Mouse (Mus musculus) liver, embryonic 11.5 days (tissue): Measurements from ENCODE around the gene Cabp1. TPM values are rescaled to one million over a fixed set of nuclear protein-coding genes. Genes with fewer than 3 reads are reported as not detected.

ENCODE experiments used
- ATAC-seq: fragments of 200-750 bp; cut with Nextera tagmentation; replicated peaks from 2 replicates; pipeline ENCODE4 v1.8.0; 2017; ENCODE audit warnings: moderate number of reproducible peaks, mild to moderate bottlenecking, moderate TSS enrichment, moderate library complexity; ENCODE audit not compliant: low FRiP score
- DNase-seq: peaks from one replicate; pipeline ENCODE4 v3.0.0-alpha.2; 2017; ENCODE audit warnings: low spot score
- H3K27ac ChIP-seq: fragments of 300-500 bp; sonication (generic); 2 replicates; pipeline ENCODE4 v1.5.1; 2014; ENCODE audit warnings: mild to moderate bottlenecking, low read depth, low read length, control low read depth
- H3K27me3 ChIP-seq: fragments of 300-500 bp; sonication (generic); replicated peaks from 2 replicates; pipeline ENCODE4 v1.6.1; 2014; ENCODE audit warnings: low read length, mixed read lengths; ENCODE audit not compliant: control insufficient read depth, insufficient read depth
- H3K36me3 ChIP-seq: fragments of 300-500 bp; sonication (generic); 2 replicates; pipeline ENCODE4 v1.6.1; 2014; ENCODE audit warnings: mild to moderate bottlenecking, low read length, moderate library complexity, mixed read lengths; ENCODE audit not compliant: control insufficient read depth, insufficient read depth
- H3K4me1 ChIP-seq: fragments of 300-500 bp; sonication (generic); replicated peaks from 2 replicates; pipeline ENCODE4 v1.6.1; 2014; ENCODE audit warnings: low read length, mixed read lengths; ENCODE audit not compliant: control insufficient read depth, insufficient read depth
- H3K4me2 ChIP-seq: fragments of 300-500 bp; sonication (generic); 2 replicates; pipeline ENCODE4 v1.6.1; 2014; ENCODE audit warnings: mild to moderate bottlenecking, control low read depth, moderate library complexity
- H3K4me3 ChIP-seq: fragments of 300-500 bp; sonication (generic); 2 replicates; pipeline ENCODE4 v1.5.1; 2014; ENCODE audit warnings: low read depth, low read length, control low read depth
- H3K9ac ChIP-seq: fragments of 300-500 bp; sonication (generic); 2 replicates; pipeline ENCODE4 v1.6.1; 2014; ENCODE audit warnings: low read depth, low read length, control low read depth
- H3K9me3 ChIP-seq: fragments of 300-500 bp; sonication (generic); 2 replicates; pipeline ENCODE4 v1.6.1; 2016; ENCODE audit warnings: low read length, inconsistent platforms, mixed read lengths; ENCODE audit not compliant: control insufficient read depth
- WGBS: fragments of 180-500 bp; shearing (Covaris S2); extraction: QIAGEN DNeasy Blood & Tissue Kit; methylation state at CpG from one replicate; pipeline ENCODE4 v1.1.7; 2014; 5-methylcytosine and 5-hydroxymethylcytosine counted together
- polyA plus RNA-seq: library from polyadenylated mRNA; unstranded; fragments of >200 nt; fragmentation: Nextera tagmentation; extraction: Ambion mirVana; gene quantifications from 2 replicates; pipeline ENCODE4 v1.2.1, GENCODE M21; 2014

The Cabp1 gene
- polyA plus RNA-seq, 1 experiment from 2014 or later = 0.89 TPM

DNA sequence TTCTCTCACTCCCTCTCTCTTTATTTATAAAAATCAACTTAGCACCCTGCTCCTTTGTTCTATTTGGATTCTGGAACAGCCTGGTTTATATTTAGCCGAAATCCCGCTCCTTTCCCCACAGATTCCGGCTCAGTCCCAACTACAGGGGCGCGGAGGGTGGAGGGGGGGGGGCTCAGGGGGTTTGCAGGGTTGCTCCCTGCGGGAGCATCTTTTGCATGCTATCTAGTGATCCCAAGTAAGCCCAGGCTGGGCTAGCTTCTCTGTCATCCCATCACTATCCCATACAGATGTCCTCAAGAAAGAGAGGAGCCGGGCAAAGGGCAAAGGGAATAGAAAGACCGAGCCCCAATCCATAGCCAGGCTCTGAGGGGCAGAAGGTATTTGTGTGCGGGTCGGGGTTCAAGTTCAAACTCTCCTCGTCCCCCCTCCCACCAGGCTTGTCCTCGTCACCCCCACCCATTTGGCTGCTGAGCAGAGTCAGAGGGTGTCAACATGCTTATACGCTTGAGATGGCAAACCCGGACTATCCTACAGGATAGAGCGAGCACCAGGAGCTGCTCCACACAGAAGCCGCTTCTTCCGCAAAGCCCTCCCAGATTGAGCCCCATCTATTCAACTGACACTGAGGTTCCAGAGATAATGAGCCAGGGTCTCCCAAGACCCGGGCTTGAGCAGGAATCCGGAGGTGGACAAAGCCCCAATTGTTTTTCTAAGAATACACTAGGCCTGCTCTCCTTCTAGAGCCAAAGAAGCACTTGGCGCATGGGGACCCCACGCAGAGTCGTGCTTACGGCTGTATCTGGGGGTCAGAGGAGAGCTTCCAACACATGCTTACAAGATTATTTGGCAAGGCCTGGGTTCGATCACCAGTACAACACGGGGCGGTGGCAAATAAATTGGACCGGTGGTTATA is 21.3 kb upstream of the Cabp1 start:
- no peak overlapping the region for H3K27ac ChIP-seq
- no peak for ATAC-seq
- H3K9ac ChIP-seq = no peak overlapping the region
- H3K36me3 ChIP-seq = no peaks in the 10 kb centered on the region; the same call in 1 of the 2 replicates
- peak overlapping the region; percentile 52 for H3K4me2 ChIP-seq
- H3K27me3 ChIP-seq = peaks cover 39% of the 10 kb centered on the region
- peak overlapping the region; percentile 26; the same call in 1 of the 2 replicates for H3K4me3 ChIP-seq
- DNase-seq = no peak
- H3K9me3 ChIP-seq = no peaks in the 10 kb centered on the region
- H3K4me1 ChIP-seq = no peaks in the 10 kb centered on the region
- WGBS = 26% methylated on average over 27 of the region's 27 CpGs

- Histone ChIP-seq H3K36me3 (no peaks in the 10 kb centered on the region), H3K4me1 (no peaks in the 10 kb centered on the region), H3K4me2 (peak overlapping the region; percentile 52), H3K4me3 (peak overlapping the region; percentile 26), H3K27me3 (peaks cover 33% of the 10 kb centered on the region), H3K9me3 (no peaks in the 10 kb centered on the region), H3K9ac (0 out of 2 replicates have a peak overlapping the region, but pooled peaks have one; percentile 15), H3K27ac (no peak overlapping the region)
- WGBS = 1% methylated on average over 17 of the region's 17 CpGs
- ATAC-seq (no peak), DNase-seq (no peak)
Measured at GRCm38 (mm10) chr5:115214864-115215263, 20.7 kb upstream of the Cabp1 start.

- Histone ChIP-seq H3K27ac (no peak overlapping the region), H3K4me1 (no peaks in the 10 kb centered on the region), H3K4me2 (no peak overlapping the region), H3K9me3 (no peaks in the 10 kb centered on the region), H3K27me3 (peaks cover 28% of the 10 kb centered on the region), H3K4me3 (no peak overlapping the region), H3K9ac (no peak overlapping the region), H3K36me3 (no peaks in the 10 kb centered on the region)
- ATAC-seq (no peak), DNase-seq (no peak)
- 58% methylated on average over 4 of the region's 4 CpGs for WGBS
Measured at GRCm38 (mm10) chr5:115212861-115213260, 18.7 kb upstream of the Cabp1 start.

DNA sequence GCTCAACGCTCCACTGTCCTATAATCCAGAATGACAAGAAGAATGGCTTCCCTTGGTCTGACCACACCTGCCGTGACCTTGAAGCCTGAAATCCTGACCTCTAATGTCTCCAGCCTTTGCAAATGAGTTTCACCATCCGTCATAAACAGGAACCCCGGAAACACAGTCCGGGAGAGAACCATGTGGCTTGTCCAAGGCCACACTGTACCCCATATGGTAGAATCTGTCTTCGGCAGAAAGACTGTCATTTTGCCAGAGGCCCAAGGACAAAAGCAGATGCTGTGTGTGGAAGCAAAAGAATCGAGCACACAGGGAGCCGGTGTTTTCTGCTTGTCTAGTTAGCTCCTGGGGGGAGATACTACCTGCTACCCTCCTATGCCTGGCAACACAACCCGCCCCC is 18.3 kb upstream of the Cabp1 start:
- Histone ChIP-seq H3K4me1 (no peaks in the 10 kb centered on the region), H3K4me3 (no peak overlapping the region), H3K27me3 (peaks cover 29% of the 10 kb centered on the region), H3K9ac (no peak overlapping the region), H3K27ac (no peak overlapping the region), H3K36me3 (no peaks in the 10 kb centered on the region), H3K9me3 (no peaks in the 10 kb centered on the region), H3K4me2 (no peak overlapping the region)
- WGBS = 75% methylated on average over 9 of the region's 9 CpGs
- no peak for ATAC-seq
- no peak for DNase-seq

GRCm38 (mm10) chr5:115210380-115210779 is 16.2 kb upstream of the Cabp1 start:
- DNase-seq (no peak), ATAC-seq (no peak)
- Histone ChIP-seq H3K27me3 (peaks cover 26% of the 10 kb centered on the region), H3K4me1 (no peaks in the 10 kb centered on the region), H3K36me3 (no peaks in the 10 kb centered on the region), H3K9me3 (no peaks in the 10 kb centered on the region), H3K4me3 (no peak overlapping the region), H3K9ac (no peak overlapping the region), H3K4me2 (no peak overlapping the region), H3K27ac (no peak overlapping the region)
- 0% methylated on average over 1 of the region's 1 CpGs for WGBS

GRCm38 (mm10) chr5:115208601-115209000 is 14.4 kb upstream of the Cabp1 start:
- H3K4me1 ChIP-seq = peaks cover 10% of the 10 kb centered on the region
- WGBS = 67% methylated on average over 5 of the region's 5 CpGs
- H3K27me3 ChIP-seq = peaks cover 28% of the 10 kb centered on the region
- H3K27ac ChIP-seq = no peak overlapping the region
- H3K36me3 ChIP-seq = no peaks in the 10 kb centered on the region
- no peak overlapping the region for H3K9ac ChIP-seq
- DNase-seq (no peak), ATAC-seq (no peak)
- no peaks in the 10 kb centered on the region for H3K9me3 ChIP-seq
- no peak overlapping the region for H3K4me3 ChIP-seq
- H3K4me2 ChIP-seq = no peak overlapping the region

GRCm38 (mm10) chr5:115207892-115208291 is 13.7 kb upstream of the Cabp1 start:
- ATAC-seq (no peak), DNase-seq (no peak)
- WGBS = 23% methylated on average over 11 of the region's 16 CpGs
- H3K4me3 ChIP-seq = no peak overlapping the region
- H3K4me1 ChIP-seq = peaks cover 10% of the 10 kb centered on the region
- no peaks in the 10 kb centered on the region for H3K36me3 ChIP-seq
- H3K27ac ChIP-seq = no peak overlapping the region
- no peak overlapping the region for H3K4me2 ChIP-seq
- no peak overlapping the region for H3K9ac ChIP-seq
- peaks cover 24% of the 10 kb centered on the region for H3K27me3 ChIP-seq
- no peaks in the 10 kb centered on the region for H3K9me3 ChIP-seq

DNA sequence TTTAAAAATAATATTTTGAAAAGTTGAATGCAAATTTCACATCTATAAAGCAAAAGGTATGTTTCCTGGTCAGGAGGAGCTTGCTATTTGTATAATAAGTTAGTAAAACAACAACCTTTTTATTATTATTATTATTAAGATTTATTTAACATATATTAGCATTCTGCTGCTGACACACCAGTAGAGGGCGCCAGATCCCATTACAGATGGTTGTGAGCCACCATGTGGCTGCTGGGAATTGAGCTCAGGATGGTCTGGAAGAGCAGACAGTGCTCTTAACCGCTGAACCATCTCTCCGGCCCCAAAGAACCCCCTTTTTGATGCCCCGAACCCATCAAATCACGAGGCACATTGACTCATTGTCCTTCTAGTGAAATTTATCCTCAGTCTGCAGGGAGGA is 13.1 kb upstream of the Cabp1 start:
- H3K27me3 ChIP-seq = peaks cover 24% of the 10 kb centered on the region
- H3K27ac ChIP-seq = no peak overlapping the region
- H3K4me1 ChIP-seq = peaks cover 10% of the 10 kb centered on the region
- no peak overlapping the region for H3K4me2 ChIP-seq
- no peak for ATAC-seq
- no peaks in the 10 kb centered on the region for H3K36me3 ChIP-seq
- WGBS = 60% methylated on average over 5 of the region's 5 CpGs
- no peak overlapping the region for H3K9ac ChIP-seq
- H3K4me3 ChIP-seq = no peak overlapping the region
- no peaks in the 10 kb centered on the region for H3K9me3 ChIP-seq
- DNase-seq = no peak
